Mouse (Mus musculus) adrenal gland, postnatal 10 days (tissue): ENCODE data around the gene Gtf2a1l. TPM values are rescaled to one million over a fixed set of nuclear protein-coding genes. Genes with fewer than 3 reads are reported as not detected.

Experiments used
- DNase-seq: peaks from one replicate; pipeline ENCODE4 v3.0.0; 2021; ENCODE audit warnings: mixed read lengths
- total RNA-seq, 2 experiments: library from RNA; stranded (reverse); gene quantifications; 2 replicates each; pipeline ENCODE4 v1.2.3; 2021

The Gtf2a1l gene
- total RNA-seq, 2 experiments from 2014 or later: not detected

- DNase-seq: no peak
These were observed 9.9 kb upstream of the Gtf2a1l start for GRCm38 (mm10) chr17:88658510-88658909.

GRCm38 (mm10) chr17:88666076-88666475 lies 2.4 kb upstream of the Gtf2a1l start:
- no peak for DNase-seq

- DNase-seq: no peak
These were observed 1.5 kb downstream of the Gtf2a1l start for GRCm38 (mm10) chr17:88669921-88670320.

GRCm38 (mm10) chr17:88670800-88671199 lies 2.3 kb downstream of the Gtf2a1l start:
- DNase-seq: no peak

GRCm38 (mm10) chr17:88675310-88676309 lies 7.2 kb downstream of the Gtf2a1l start:
- no peak for DNase-seq

GRCm38 (mm10) chr17:88688226-88688625 lies 19.8 kb downstream of the Gtf2a1l start:
- peak; percentile 22 for DNase-seq

GRCm38 (mm10) chr17:88696656-88697333 lies 28.3 kb downstream of the Gtf2a1l start:
- DNase-seq: no peak

GRCm38 (mm10) chr17:88700901-88701300 lies 32.4 kb downstream of the Gtf2a1l start:
- DNase-seq: no peak

GRCm38 (mm10) chr17:88702345-88702744 lies 33.9 kb downstream of the Gtf2a1l start:
- DNase-seq: no peak

GRCm38 (mm10) chr17:88703112-88703511 lies 34.7 kb downstream of the Gtf2a1l start:
- no peak for DNase-seq

- DNase-seq: no peak
These were observed 37.8 kb downstream of the Gtf2a1l start for GRCm38 (mm10) chr17:88706231-88706649.

- no peak for DNase-seq
These were observed 81.2 kb downstream of the Gtf2a1l start for GRCm38 (mm10) chr17:88749646-88750045.

- DNase-seq: peak; percentile 51
These were observed 84.5 kb downstream of the Gtf2a1l start for GRCm38 (mm10) chr17:88752827-88753471.

GRCm38 (mm10) chr17:88753472-88753857 lies 85.0 kb downstream of the Gtf2a1l start:
- DNase-seq: no peak

- DNase-seq: no peak
These were observed 87.3 kb downstream of the Gtf2a1l start for GRCm38 (mm10) chr17:88755776-88756175.

- no peak for DNase-seq
These were observed 89.6 kb downstream of the Gtf2a1l start for GRCm38 (mm10) chr17:88758003-88758437.

- no peak for DNase-seq
These were observed 95.1 kb downstream of the Gtf2a1l start for GRCm38 (mm10) chr17:88763396-88764135.

GRCm38 (mm10) chr17:88764136-88764485 lies 95.7 kb downstream of the Gtf2a1l start:
- no peak for DNase-seq
